Mouse (Mus musculus): ENCODE measurements at regions not wholly inside any gene's neighbourhood (a gene's known extent, or its start where the extent isn't known, plus 50 kb on each side); places are given as distances from the start of the nearest gene placed in this dataset.

DNA sequence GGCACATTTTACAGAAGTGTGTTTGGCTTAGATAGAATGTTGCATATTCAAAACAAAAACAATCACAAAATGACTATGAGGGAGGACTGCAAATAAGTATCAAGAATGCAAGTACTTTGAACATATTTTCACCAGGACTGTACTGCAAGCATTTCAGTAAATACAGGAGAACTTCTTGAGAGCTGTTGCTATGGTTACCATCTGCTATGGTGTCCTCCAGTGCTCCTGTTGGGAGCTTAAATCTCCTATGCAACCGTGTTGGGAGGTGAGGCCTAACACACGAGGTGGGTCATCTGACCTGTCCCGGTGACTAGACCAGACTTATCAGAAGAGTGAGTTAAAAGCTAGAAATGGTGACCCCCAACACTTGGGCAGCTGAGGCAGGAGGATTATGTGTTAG lies 253.9 kb downstream of the 1500009L16Rik start:
- H3K9me3 ChIP-seq (ENCODE audit: control insufficient read depth, low read length), result no peaks in the 10 kb centered on the region
- H3K9ac ChIP-seq (ENCODE audit: low read length), result no peak overlapping the region
- H3K27ac ChIP-seq (replicated peaks), result no peak overlapping the region
- H3K4me3 ChIP-seq (ENCODE audit: low read depth, low read length), result no peak overlapping the region
- WGBS, result 55% methylated on average over 3 of the region's 3 CpGs
- H3K4me1 ChIP-seq (replicated peaks; ENCODE audit: control insufficient read depth, insufficient read depth), result no peaks in the 10 kb centered on the region
- TF ChIP-seq EP300 (optimal IDR thresholded peaks at IDR 0.05) (no peak), CTCF (IDR thresholded peaks at IDR 0.05; ENCODE audit: low read depth) (no peak)
- H3K4me2 ChIP-seq (replicated peaks; ENCODE audit: low read depth), result no peak overlapping the region
- no peaks in the 10 kb centered on the region for H3K27me3 ChIP-seq (ENCODE audit: control insufficient read depth, insufficient read depth, low read length)
- ATAC-seq (ENCODE audit: low FRiP score, low TSS enrichment) (no peak), DNase-seq (ENCODE audit: low spot score) (no peak)
- H3K36me3 ChIP-seq (ENCODE audit: control insufficient read depth, insufficient read depth, low read length), result no peaks in the 10 kb centered on the region

DNA sequence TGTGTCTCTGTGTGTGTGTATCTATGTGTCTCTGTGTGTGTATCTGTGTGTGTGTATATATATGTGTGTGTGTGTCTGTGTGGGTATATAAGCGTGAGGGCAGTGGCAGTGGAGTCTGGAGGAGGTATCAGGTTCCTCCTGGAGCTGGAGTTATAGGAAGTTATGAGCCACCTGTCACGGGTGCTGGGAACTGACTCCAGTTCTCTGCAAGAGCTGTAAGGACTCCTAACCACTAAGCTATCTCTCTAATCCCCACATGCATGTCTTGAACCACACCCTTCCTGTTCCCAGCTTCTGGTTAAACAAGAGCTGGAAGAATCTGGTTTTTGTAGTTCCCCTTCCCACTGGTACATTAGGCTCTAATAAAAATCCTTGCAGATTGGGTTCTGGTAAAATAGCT lies 257.3 kb downstream of the 1500009L16Rik start:
- H3K4me1 ChIP-seq (replicated peaks; ENCODE audit: control insufficient read depth, insufficient read depth), result no peaks in the 10 kb centered on the region
- no peak overlapping the region for H3K4me3 ChIP-seq (ENCODE audit: low read depth, low read length)
- 68% methylated on average over 2 of the region's 2 CpGs for WGBS
- no peak for ATAC-seq (ENCODE audit: low FRiP score, low TSS enrichment)
- TF ChIP-seq EP300 (optimal IDR thresholded peaks at IDR 0.05) (no peak), CTCF (IDR thresholded peaks at IDR 0.05; ENCODE audit: low read depth) (no peak)
- no peak overlapping the region for H3K27ac ChIP-seq (replicated peaks)
- H3K27me3 ChIP-seq (ENCODE audit: control insufficient read depth, insufficient read depth, low read length), result no peaks in the 10 kb centered on the region
- DNase-seq (ENCODE audit: low spot score), result no peak
- H3K9ac ChIP-seq (ENCODE audit: low read length), result no peak overlapping the region
- no peak overlapping the region for H3K4me2 ChIP-seq (replicated peaks; ENCODE audit: low read depth)
- H3K36me3 ChIP-seq (ENCODE audit: control insufficient read depth, insufficient read depth, low read length), result no peaks in the 10 kb centered on the region
- H3K9me3 ChIP-seq (ENCODE audit: control insufficient read depth, low read length), result no peaks in the 10 kb centered on the region

- H3K9me3 ChIP-seq (ENCODE audit: control insufficient read depth, low read length), result no peaks in the 10 kb centered on the region
- no peaks in the 10 kb centered on the region for H3K27me3 ChIP-seq (ENCODE audit: control insufficient read depth, insufficient read depth, low read length)
- WGBS, result 59% methylated on average over 12 of the region's 12 CpGs
- H3K27ac ChIP-seq (replicated peaks), result no peak overlapping the region
- no peak overlapping the region for H3K4me2 ChIP-seq (replicated peaks; ENCODE audit: low read depth)
- no peaks in the 10 kb centered on the region for H3K36me3 ChIP-seq (ENCODE audit: control insufficient read depth, insufficient read depth, low read length)
- DNase-seq (ENCODE audit: low spot score), result peak; percentile 41
- TF ChIP-seq EP300 (optimal IDR thresholded peaks at IDR 0.05) (no peak), CTCF (IDR thresholded peaks at IDR 0.05; ENCODE audit: low read depth) (no peak)
- H3K4me3 ChIP-seq (ENCODE audit: low read depth, low read length), result no peak overlapping the region
- ATAC-seq (ENCODE audit: low FRiP score, low TSS enrichment), result peak; percentile 54; the same call in 1 of the 2 replicates
- H3K9ac ChIP-seq (ENCODE audit: low read length), result no peak overlapping the region
- H3K4me1 ChIP-seq (replicated peaks; ENCODE audit: control insufficient read depth, insufficient read depth), result no peaks in the 10 kb centered on the region
Measured at GRCm38 (mm10) chr10:83984697-83985415, 262.2 kb downstream of the 1500009L16Rik start.

DNA sequence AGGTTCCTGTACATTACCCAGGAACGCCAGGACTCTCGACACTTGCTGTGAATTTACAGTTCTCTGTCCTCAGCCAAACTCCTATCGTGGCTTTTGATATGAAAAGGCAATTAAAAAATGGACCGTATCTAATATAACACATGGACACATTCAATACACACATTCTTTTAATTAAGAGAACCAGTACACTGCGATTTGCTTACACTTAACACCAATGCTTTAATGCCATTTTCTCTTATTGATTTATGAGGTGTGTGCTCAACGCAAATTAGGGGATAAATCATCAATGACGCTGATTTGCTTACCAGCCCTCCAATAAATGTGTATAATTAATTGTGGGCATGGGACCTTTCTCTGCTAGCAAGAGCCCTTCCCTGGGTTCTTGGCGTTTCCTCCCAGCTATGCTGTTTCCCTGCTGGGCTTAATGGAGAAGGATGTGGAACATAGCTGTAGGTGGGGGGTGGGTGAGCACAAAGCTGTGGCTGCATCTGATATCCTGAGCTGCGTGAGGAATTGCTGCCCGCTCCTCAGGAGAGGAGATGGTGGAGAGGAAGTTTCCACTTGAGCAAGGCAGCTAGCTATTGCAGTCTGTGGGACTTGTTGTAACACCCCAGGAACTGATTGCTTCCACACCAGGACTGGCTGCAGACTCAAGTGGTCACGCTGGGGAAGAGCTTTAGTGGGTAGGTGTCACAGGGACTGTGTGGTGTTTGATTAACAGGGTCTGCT lies 270.1 kb downstream of the 1500009L16Rik start:
- no peak overlapping the region for H3K27ac ChIP-seq (replicated peaks)
- ATAC-seq (ENCODE audit: low FRiP score, low TSS enrichment), result no peak

DNA sequence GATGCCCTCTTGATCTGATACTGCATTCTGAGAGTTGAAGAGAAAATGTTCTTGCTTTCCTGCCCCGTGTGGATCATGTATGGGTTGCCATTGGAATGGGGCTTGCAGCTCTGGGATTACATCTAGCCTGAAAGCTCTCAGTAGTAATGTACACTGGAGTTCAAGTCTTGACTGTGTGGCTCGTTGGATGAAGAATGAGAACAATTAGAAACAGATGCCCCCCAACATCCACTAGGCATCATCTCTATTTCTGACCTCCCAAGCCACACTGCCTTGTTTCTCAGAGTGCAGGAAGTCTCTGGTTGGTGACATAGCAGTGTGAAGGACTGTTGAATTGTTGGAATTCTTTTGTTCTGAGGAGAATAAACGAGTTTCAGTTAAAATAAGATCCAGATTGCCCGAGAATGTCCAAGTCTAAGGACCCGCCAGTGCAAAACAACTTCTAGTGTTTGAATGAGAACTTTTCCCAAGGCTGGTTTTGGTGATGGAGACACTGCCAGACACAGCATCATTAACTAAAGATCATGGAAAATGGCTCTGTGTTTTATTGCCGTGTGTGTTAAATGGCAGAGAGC lies 272.4 kb downstream of the 1500009L16Rik start:
- 42% methylated on average over 6 of the region's 6 CpGs for WGBS
- no peak overlapping the region for H3K4me2 ChIP-seq (replicated peaks; ENCODE audit: low read depth)
- DNase-seq (ENCODE audit: low spot score) (no peak), ATAC-seq (ENCODE audit: low FRiP score, low TSS enrichment) (no peak)
- TF ChIP-seq CTCF (IDR thresholded peaks at IDR 0.05; ENCODE audit: low read depth) (no peak), EP300 (optimal IDR thresholded peaks at IDR 0.05) (no peak)
- H3K27ac ChIP-seq (replicated peaks), result peak overlapping the region; percentile 46
- no peaks in the 10 kb centered on the region for H3K9me3 ChIP-seq (ENCODE audit: control insufficient read depth, low read length)
- H3K9ac ChIP-seq (ENCODE audit: low read length), result no peak overlapping the region
- H3K4me1 ChIP-seq (replicated peaks; ENCODE audit: control insufficient read depth, insufficient read depth), result peaks cover 7% of the 10 kb centered on the region
- H3K36me3 ChIP-seq (ENCODE audit: control insufficient read depth, insufficient read depth, low read length), result no peaks in the 10 kb centered on the region
- no peaks in the 10 kb centered on the region for H3K27me3 ChIP-seq (ENCODE audit: control insufficient read depth, insufficient read depth, low read length)
- H3K4me3 ChIP-seq (ENCODE audit: low read depth, low read length), result no peak overlapping the region

More for the DNA sequence above, 270.1 kb downstream of the 1500009L16Rik start:
- TF ChIP-seq EP300 (optimal IDR thresholded peaks at IDR 0.05) (no peak), CTCF (IDR thresholded peaks at IDR 0.05; ENCODE audit: low read depth) (no peak)
- Histone ChIP-seq H3K9me3 (ENCODE audit: control insufficient read depth, low read length) (no peaks in the 10 kb centered on the region), H3K4me2 (replicated peaks; ENCODE audit: low read depth) (no peak overlapping the region), H3K9ac (ENCODE audit: low read length) (no peak overlapping the region), H3K27me3 (ENCODE audit: control insufficient read depth, insufficient read depth, low read length) (no peaks in the 10 kb centered on the region), H3K4me1 (replicated peaks; ENCODE audit: control insufficient read depth, insufficient read depth) (peaks cover 7% of the 10 kb centered on the region), H3K36me3 (ENCODE audit: control insufficient read depth, insufficient read depth, low read length) (no peaks in the 10 kb centered on the region), H3K4me3 (ENCODE audit: low read depth, low read length) (no peak overlapping the region)
- DNase-seq (ENCODE audit: low spot score), result no peak
- WGBS, result 53% methylated on average over 11 of the region's 11 CpGs
